Comparison of ENCODE assay signal across 25 mouse cellular contexts in the genomic region with DNA sequence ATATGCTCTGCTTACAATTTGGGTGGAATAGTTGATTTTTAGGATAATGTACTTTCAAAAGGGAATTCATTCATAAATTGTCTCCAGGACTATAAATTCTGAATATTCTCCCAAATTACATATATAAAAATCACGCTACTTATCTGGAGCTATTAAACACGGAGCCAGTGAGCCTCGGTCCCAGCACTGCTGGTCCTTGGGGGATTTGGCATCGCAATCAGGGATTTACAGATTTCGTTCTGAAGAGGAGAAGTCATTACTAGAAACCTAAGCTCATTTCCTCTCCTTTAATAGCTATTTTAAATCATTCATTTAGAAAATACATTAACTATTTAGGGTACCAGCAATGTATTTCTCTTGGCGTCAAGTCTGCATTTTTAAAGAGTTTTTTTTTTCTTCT. TPM values are rescaled to one million over a fixed set of nuclear protein-coding genes. Genes with fewer than 3 reads are reported as not detected.
"Had no signal": no experiment of that assay in that cellular context is flagged by ENCODE, and none has a peak within 500 bp of the region (broad histone marks: within the 10 kb centered on the region; RNA-seq: fewer than 3 reads in every experiment).

No protein-coding gene starts in this region.

- H3K36me3 ChIP-seq: midbrain, embryonic 10.5 days; midbrain, embryonic 12.5 days; midbrain, embryonic 15.5 days; neural tube, embryonic 12.5 days had no signal

- H3K4me2 ChIP-seq: lung, embryonic 14.5 days; midbrain, embryonic 12.5 days; midbrain, embryonic 15.5 days; neural tube, embryonic 12.5 days had no signal

- H3K9ac ChIP-seq: lung, embryonic 14.5 days; midbrain, embryonic 12.5 days; midbrain, embryonic 15.5 days; neural tube, embryonic 12.5 days had no signal

- ATAC-seq: midbrain, embryonic 15.5 days had no signal

- H3K9me3 ChIP-seq: midbrain, embryonic 10.5 days; midbrain, embryonic 12.5 days; midbrain, embryonic 15.5 days; neural tube, embryonic 12.5 days had no signal

- H3K27ac ChIP-seq: midbrain, embryonic 10.5 days; midbrain, embryonic 12.5 days; midbrain, embryonic 15.5 days; neural tube, embryonic 12.5 days had no signal

- H3K4me3 ChIP-seq: midbrain, embryonic 10.5 days; midbrain, embryonic 12.5 days; midbrain, embryonic 15.5 days; myocyte; neural tube, embryonic 12.5 days had no signal

- H3K27me3 ChIP-seq: midbrain, embryonic 12.5 days; midbrain, embryonic 15.5 days; neural tube, embryonic 12.5 days had no signal

- DNase-seq: lung, adult 18-20 months; lung, embryonic 14.5 days; lung, postnatal 10 days; lung, postnatal 4 days; retina, postnatal 1 day; right cerebral cortex, adult 18-20 months; right cerebral cortex, postnatal 25 days; right cerebral cortex, postnatal 4 days; spleen, adult 18-20 months; thymus, adult 18-20 months; thymus, postnatal 14 days; thymus, postnatal 36 days had no signal

- H3K4me1 ChIP-seq: midbrain, embryonic 10.5 days; neural tube, embryonic 12.5 days had no signal

RNA-seq across cellular contexts. Expression of a gene that starts 55.0 kb away (rescaled TPM):
- total RNA-seq: megakaryocyte, adult 5-6 weeks; megakaryocyte-erythroid progenitor cell, adult 5-6 weeks had no signal
- polyA plus RNA-seq: liver, embryonic 16.5 days; lung, embryonic 14.5 days; lung, embryonic 16.5 days; midbrain, embryonic 10.5 days; midbrain, embryonic 15.5 days; myocyte; small intestine, adult 2 months; stomach, embryonic 14.5 days; stomach, embryonic 16.5 days; thymus, postnatal 0 days had no signal
